Mouse (Mus musculus): ENCODE data around the gene Gm29609. TPM values are rescaled to one million over a fixed set of nuclear protein-coding genes. Genes with fewer than 3 reads are reported as not detected.

Gm29609 gene
- 2.1 and 2.3 TPM in 2 replicates for polyA plus RNA-seq (2014; fragmentation: Nextera tagmentation; extraction: Ambion mirVana)

DNA sequence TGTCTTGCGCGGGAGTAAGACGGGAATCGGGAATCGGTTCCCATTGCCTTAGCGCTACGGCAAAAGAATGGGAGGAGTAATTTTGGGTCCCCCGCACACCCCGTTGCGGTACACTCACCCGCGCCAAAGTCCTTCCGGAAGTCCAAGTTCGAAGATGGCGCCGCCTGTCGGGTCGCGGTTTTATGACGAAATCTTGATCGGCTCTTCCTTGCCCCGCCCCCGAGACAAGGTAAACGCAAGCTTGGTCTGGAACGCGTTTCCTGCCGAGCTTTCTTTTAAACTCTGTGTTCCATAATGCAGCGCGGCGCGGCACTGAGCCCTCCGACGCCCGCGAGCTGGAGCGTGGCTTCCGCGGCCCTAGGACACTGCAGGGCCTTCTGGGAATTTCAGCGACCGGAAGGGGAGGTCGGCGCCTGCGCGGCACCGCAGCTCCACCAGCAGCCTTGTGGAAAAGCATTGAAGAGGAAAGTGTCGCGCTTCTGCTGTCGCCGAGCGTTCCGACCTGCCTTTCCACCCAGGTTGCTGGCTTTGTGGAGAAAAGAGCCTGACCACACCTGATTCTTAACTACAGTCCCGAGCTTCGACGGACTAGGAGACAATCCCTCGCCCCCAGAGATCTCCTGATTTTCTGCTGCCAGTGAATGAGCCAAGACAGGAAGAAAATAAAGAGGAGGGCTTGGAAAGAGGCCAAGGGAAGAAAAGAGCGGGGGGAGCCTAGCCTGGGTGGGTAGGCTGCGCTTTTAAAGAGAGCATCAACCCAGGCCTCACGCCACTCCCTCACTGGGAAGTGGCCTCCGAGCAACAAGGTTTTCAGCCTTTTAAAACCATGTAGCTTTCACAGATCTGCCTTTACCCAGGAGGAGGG lies at the start of gene Gm29609, which contains the start of gene Gtf3c2:
Gm29609 (minus strand) TSS at position 146 of the 865 bp plus-strand sequence.
Gtf3c2 (minus strand) TSS at position 379 of the 865 bp plus-strand sequence.
- ATAC-seq (replicated peaks; ENCODE audit: low FRiP score) (peak; percentile 97), DNase-seq (ENCODE audit: low spot score) (peak; percentile 94)
- under 1% methylated on average over 59 of the region's 59 CpGs for WGBS
- no peaks in the 10 kb centered on the region for H3K36me3 ChIP-seq (ENCODE audit: control insufficient read depth, insufficient read depth, low read length)
- no peaks in the 10 kb centered on the region for H3K27me3 ChIP-seq (ENCODE audit: control insufficient read depth, insufficient read depth, low read length)
- peak within 1 kb of the TSS; percentile 79 for H3K9ac ChIP-seq (ENCODE audit: low read length)
- H3K9me3 ChIP-seq (ENCODE audit: control insufficient read depth, low read length) = no peaks in the 10 kb centered on the region
- H3K4me2 ChIP-seq (ENCODE audit: low read depth, low read length, severe bottlenecking) = peak within 1 kb of the TSS; percentile 81
- peak within 1 kb of the TSS; percentile 98 for H3K27ac ChIP-seq (ENCODE audit: low read depth, low read length)
- no peaks in the 10 kb centered on the region for H3K4me1 ChIP-seq (replicated peaks; ENCODE audit: control insufficient read depth, insufficient read depth, low read length)
- peak within 1 kb of the TSS; percentile 91 for H3K4me3 ChIP-seq (ENCODE audit: low read depth, low read length)

DNA sequence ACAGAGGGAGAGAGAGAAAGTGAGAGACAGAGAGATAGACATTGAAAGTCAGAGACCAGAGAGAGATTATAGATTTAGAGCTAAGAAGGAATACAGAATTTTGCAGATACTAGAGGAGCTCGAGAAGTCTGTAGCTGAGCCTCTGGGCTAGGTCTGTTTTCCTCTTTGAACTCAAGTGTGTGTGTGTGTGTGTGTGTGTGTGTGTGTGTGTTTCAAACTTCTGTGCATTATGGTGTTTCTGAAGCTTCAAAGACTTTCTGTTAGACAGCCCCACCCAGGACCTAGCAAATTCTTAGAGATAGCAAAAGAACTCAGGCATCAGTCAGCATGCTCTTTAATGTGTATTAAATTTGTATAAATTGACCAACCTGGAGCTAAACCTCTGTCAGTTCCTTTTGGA lies 46.9 kb upstream of the Gm29609 start:
- no peak for DNase-seq (ENCODE audit: low spot score)
- H3K9me3 ChIP-seq (ENCODE audit: control insufficient read depth, low read length) = no peaks in the 10 kb centered on the region
- 86% methylated on average over 1 of the region's 1 CpGs for WGBS
- no peak overlapping the region for H3K9ac ChIP-seq (ENCODE audit: low read length)
- no peaks in the 10 kb centered on the region for H3K27me3 ChIP-seq (ENCODE audit: control insufficient read depth, insufficient read depth, low read length)
- ATAC-seq (replicated peaks; ENCODE audit: low FRiP score) = no peak
- H3K36me3 ChIP-seq (ENCODE audit: control insufficient read depth, insufficient read depth, low read length) = no peaks in the 10 kb centered on the region
- H3K27ac ChIP-seq (ENCODE audit: low read depth, low read length) = no peak overlapping the region
- no peak overlapping the region for H3K4me2 ChIP-seq (ENCODE audit: low read depth, low read length, severe bottlenecking)
- H3K4me1 ChIP-seq (replicated peaks; ENCODE audit: control insufficient read depth, insufficient read depth, low read length) = no peaks in the 10 kb centered on the region
- H3K4me3 ChIP-seq (ENCODE audit: low read depth, low read length) = no peak overlapping the region

DNA sequence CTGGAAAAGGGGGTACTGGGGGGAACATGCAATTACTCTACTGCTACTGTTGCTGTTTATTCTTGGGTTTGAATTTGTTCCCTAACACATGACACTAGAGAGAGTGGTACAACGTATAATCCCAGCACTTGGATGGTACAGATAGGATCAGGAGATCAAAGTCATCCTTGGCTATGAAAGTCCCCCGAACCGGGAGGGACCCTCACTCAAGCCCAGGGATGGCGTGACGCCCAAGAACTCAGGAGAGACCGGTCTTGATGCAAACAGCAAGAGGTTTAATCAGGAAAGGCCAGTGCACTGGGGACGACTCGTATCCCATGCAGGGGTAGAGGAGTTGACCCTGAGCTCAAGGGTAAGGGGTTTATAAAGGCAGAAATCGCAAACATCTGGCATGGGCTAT lies 43.0 kb upstream of the Gm29609 start:
- no peaks in the 10 kb centered on the region for H3K36me3 ChIP-seq (ENCODE audit: control insufficient read depth, insufficient read depth, low read length)
- no peaks in the 10 kb centered on the region for H3K9me3 ChIP-seq (ENCODE audit: control insufficient read depth, low read length)
- no peak overlapping the region for H3K4me2 ChIP-seq (ENCODE audit: low read depth, low read length, severe bottlenecking)
- no peak overlapping the region for H3K9ac ChIP-seq (ENCODE audit: low read length)
- H3K27ac ChIP-seq (ENCODE audit: low read depth, low read length) = no peak overlapping the region
- ATAC-seq (replicated peaks; ENCODE audit: low FRiP score) (no peak), DNase-seq (ENCODE audit: low spot score) (no peak)
- H3K4me3 ChIP-seq (ENCODE audit: low read depth, low read length) = no peak overlapping the region
- no peaks in the 10 kb centered on the region for H3K27me3 ChIP-seq (ENCODE audit: control insufficient read depth, insufficient read depth, low read length)
- 95% methylated on average over 9 of the region's 9 CpGs for WGBS
- no peaks in the 10 kb centered on the region; the same call in 1 of the 2 replicates for H3K4me1 ChIP-seq (replicated peaks; ENCODE audit: control insufficient read depth, insufficient read depth, low read length)

DNA sequence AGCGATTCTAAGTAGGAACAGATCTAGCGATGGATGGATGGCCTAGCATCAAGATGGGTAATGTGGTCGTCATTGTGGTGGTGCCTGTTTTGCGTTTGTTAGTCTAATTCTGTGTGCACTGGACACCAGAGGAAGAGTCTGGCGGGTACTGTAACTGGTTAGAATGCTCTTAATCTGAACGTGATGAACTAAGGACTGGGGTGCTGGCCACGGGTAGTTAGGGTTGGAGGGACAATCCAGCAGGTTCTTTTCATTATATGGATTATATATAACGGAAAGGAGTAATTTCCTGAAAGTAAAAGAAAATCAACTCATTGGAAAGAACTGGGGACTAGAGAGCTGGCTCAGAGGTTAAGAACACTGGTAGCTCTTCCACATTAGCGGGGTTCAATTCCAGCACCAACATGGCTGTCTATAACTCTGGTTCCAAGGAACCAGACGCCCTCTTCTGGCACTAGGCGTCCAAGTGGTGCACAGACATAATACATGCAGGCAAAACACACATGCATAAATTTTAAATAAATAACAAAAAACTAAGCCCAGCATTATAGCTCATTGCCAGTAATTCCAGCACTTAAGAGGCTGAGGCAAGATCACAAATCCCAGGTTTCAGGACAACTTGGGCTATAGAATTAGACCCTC lies 41.7 kb upstream of the Gm29609 start:
- H3K9me3 ChIP-seq (ENCODE audit: control insufficient read depth, low read length) = no peaks in the 10 kb centered on the region
- H3K4me2 ChIP-seq (ENCODE audit: low read depth, low read length, severe bottlenecking) = peak overlapping the region; percentile 81
- DNase-seq (ENCODE audit: low spot score) = peak; percentile 73
- H3K4me3 ChIP-seq (ENCODE audit: low read depth, low read length) = peak overlapping the region; percentile 95
- peak overlapping the region; percentile 92 for H3K9ac ChIP-seq (ENCODE audit: low read length)
- no peaks in the 10 kb centered on the region for H3K36me3 ChIP-seq (ENCODE audit: control insufficient read depth, insufficient read depth, low read length)
- WGBS = 14% methylated on average over 11 of the region's 11 CpGs
- H3K4me1 ChIP-seq (replicated peaks; ENCODE audit: control insufficient read depth, insufficient read depth, low read length) = no peaks in the 10 kb centered on the region; the same call in 1 of the 2 replicates
- peak overlapping the region; percentile 86 for H3K27ac ChIP-seq (ENCODE audit: low read depth, low read length)
- ATAC-seq (replicated peaks; ENCODE audit: low FRiP score) = peak; percentile 12; the same call in 1 of the 2 replicates
- no peaks in the 10 kb centered on the region for H3K27me3 ChIP-seq (ENCODE audit: control insufficient read depth, insufficient read depth, low read length)

DNA sequence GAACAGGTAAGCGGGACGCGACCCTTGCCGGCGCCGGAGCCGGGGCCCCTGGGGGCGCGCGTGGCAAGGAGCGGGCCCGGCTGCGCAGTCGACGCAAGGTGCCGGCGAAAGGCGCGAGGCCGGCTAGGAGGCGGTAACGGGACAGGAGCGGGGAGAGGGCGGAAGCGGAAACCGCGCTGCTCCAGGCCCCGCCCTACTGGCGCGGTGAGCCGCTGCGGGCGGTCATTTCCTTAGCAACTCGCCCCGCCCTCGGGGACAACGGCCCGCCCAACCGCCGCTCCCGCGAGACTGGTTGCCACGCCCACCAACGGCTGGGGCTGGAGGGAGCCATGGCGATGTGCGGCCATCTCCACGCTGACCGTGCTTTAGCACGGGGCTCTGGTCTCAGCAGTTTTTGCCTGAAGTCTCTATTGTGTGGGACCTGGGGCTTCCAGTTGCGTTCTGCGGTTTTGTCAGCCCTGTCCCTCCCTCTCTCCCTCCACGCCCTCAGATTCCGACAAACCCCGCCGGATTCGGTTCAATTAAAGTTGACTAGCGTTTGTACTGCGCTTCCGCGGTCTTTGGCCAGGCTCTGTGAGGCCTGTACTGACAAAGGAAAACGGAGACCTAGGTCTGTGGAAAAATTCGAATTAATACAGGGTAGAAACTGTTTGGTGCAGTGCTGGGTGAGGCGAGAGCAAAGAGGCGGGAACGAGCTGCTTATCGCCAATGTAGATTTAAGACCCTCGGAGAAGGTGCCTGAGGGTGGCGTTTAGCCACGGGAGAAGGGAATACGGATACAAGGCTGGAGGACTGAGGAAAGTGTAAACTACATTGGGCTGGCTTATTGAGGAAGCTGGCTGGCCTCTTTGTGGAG lies 41.0 kb upstream of the Gm29609 start, which contains the start of gene Ppm1g:
Ppm1g (minus strand) TSS at position 240 of the 856 bp plus-strand sequence.
- H3K4me3 ChIP-seq (ENCODE audit: low read depth, low read length) = peak within 1 kb of the TSS; percentile 95
- no peaks in the 10 kb centered on the region; the same call in 1 of the 2 replicates for H3K4me1 ChIP-seq (replicated peaks; ENCODE audit: control insufficient read depth, insufficient read depth, low read length)
- no peaks in the 10 kb centered on the region for H3K9me3 ChIP-seq (ENCODE audit: control insufficient read depth, low read length)
- under 1% methylated on average over 68 of the region's 70 CpGs for WGBS
- peak within 1 kb of the TSS; percentile 86 for H3K27ac ChIP-seq (ENCODE audit: low read depth, low read length)
- peak within 1 kb of the TSS; percentile 92 for H3K9ac ChIP-seq (ENCODE audit: low read length)
- DNase-seq (ENCODE audit: low spot score) (peak; percentile 99), ATAC-seq (replicated peaks; ENCODE audit: low FRiP score) (peak; percentile 96)
- no peaks in the 10 kb centered on the region for H3K36me3 ChIP-seq (ENCODE audit: control insufficient read depth, insufficient read depth, low read length)
- H3K27me3 ChIP-seq (ENCODE audit: control insufficient read depth, insufficient read depth, low read length) = no peaks in the 10 kb centered on the region
- peak within 1 kb of the TSS; percentile 81 for H3K4me2 ChIP-seq (ENCODE audit: low read depth, low read length, severe bottlenecking)

DNA sequence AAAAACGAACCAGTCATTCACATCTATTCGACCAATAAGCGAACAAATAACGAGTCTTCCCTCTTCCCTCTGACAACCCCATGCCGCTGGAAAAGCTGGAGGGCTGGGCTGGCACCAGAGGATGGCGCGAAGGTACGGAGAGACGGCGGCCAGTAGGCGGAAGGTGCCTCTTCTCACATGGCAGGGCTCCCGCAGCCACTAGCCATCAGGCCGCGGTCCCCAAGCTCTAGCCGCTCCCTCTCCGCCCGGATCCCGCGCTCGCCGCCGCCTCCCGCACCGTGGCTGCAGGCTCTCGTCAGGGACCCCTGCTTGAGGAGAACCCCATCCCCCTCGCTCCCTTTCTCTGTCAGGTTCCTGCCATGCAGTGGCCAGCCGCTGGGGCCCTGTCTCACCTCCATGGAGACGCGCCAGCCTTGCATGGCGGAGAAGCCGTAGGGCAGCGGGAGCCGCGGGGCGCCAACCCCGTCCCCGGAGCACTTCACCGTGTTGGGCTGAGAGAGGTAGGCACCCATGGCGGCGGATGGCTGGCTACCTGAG lies 40.3 kb upstream of the Gm29609 start:
- Histone ChIP-seq H3K4me2 (ENCODE audit: low read depth, low read length, severe bottlenecking) (peak overlapping the region; percentile 81), H3K4me1 (replicated peaks; ENCODE audit: control insufficient read depth, insufficient read depth, low read length) (no peaks in the 10 kb centered on the region; the same call in 1 of the 2 replicates), H3K36me3 (ENCODE audit: control insufficient read depth, insufficient read depth, low read length) (no peaks in the 10 kb centered on the region), H3K27ac (ENCODE audit: low read depth, low read length) (peak overlapping the region; percentile 85), H3K9me3 (ENCODE audit: control insufficient read depth, low read length) (no peaks in the 10 kb centered on the region), H3K9ac (ENCODE audit: low read length) (peak overlapping the region; percentile 92), H3K4me3 (ENCODE audit: low read depth, low read length) (peak overlapping the region; percentile 95), H3K27me3 (ENCODE audit: control insufficient read depth, insufficient read depth, low read length) (no peaks in the 10 kb centered on the region)
- ATAC-seq (replicated peaks; ENCODE audit: low FRiP score) = peak; percentile 82
- DNase-seq (ENCODE audit: low spot score) = no peak
- WGBS = under 1% methylated on average over 30 of the region's 40 CpGs

DNA sequence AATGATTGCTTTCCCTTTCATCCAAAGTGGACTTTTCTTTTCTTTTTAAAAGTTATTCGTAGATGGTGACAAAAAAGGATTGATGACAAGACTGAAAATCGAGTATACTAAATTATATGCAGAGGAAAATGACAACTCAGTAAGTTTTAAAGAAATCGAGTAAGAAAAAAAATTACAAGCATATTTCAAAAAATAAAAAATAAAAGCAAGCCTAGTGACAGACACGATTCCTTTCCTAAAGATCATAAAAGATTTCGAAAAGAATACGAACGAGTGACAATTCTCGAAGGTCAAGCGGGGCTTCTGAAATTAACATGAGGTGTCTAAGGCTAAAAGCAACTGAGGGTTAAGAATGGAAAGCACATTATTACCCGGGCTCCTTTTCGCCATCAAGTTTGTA lies 39.8 kb upstream of the Gm29609 start:
- Histone ChIP-seq H3K4me2 (ENCODE audit: low read depth, low read length, severe bottlenecking) (peak overlapping the region; percentile 81), H3K27ac (ENCODE audit: low read depth, low read length) (peak overlapping the region; percentile 85; the same call in 1 of the 2 replicates), H3K4me3 (ENCODE audit: low read depth, low read length) (peak overlapping the region; percentile 95), H3K9me3 (ENCODE audit: control insufficient read depth, low read length) (no peaks in the 10 kb centered on the region), H3K36me3 (ENCODE audit: control insufficient read depth, insufficient read depth, low read length) (no peaks in the 10 kb centered on the region), H3K27me3 (ENCODE audit: control insufficient read depth, insufficient read depth, low read length) (no peaks in the 10 kb centered on the region), H3K4me1 (replicated peaks; ENCODE audit: control insufficient read depth, insufficient read depth, low read length) (no peaks in the 10 kb centered on the region; the same call in 1 of the 2 replicates), H3K9ac (ENCODE audit: low read length) (peak overlapping the region; percentile 92)
- ATAC-seq (replicated peaks; ENCODE audit: low FRiP score) = no peak
- WGBS = 2% methylated on average over 11 of the region's 11 CpGs
- DNase-seq (ENCODE audit: low spot score) = no peak
